Mouse (Mus musculus) small intestine, adult 2 months (tissue): Measurements from ENCODE around the gene Bglap3. TPM values are rescaled to one million over a fixed set of nuclear protein-coding genes. Genes with fewer than 3 reads are reported as not detected.
"Not testable (repeated sequence)": the region's sequence is repeated elsewhere in the genome, so short reads cannot be mapped to it uniquely, and the experiment has no call there.

ENCODE experiments used
- H3K27ac ChIP-seq: fragments of 200-500 bp; 2 replicates; pipeline ENCODE4 v1.5.1; 2012; ENCODE audit warnings: low read depth, low read length, control low read depth, inconsistent platforms; ENCODE audit not compliant: insufficient read depth
- H3K27me3 ChIP-seq: fragments of 200-500 bp; 2 replicates; pipeline ENCODE4 v1.6.1; 2012; ENCODE audit warnings: mild to moderate bottlenecking, moderate library complexity, low read length, inconsistent platforms; ENCODE audit not compliant: control insufficient read depth, insufficient read depth
- H3K36me3 ChIP-seq: fragments of 200-500 bp; 2 replicates; pipeline ENCODE4 v1.6.1; 2012; ENCODE audit warnings: mild to moderate bottlenecking, low read length, control low read depth, inconsistent platforms; ENCODE audit not compliant: control insufficient read depth, insufficient read depth
- H3K4me1 ChIP-seq: fragments of 200-500 bp; 2 replicates; pipeline ENCODE4 v1.6.1; 2012; ENCODE audit warnings: low read length, inconsistent platforms, mixed read lengths; ENCODE audit not compliant: control insufficient read depth, insufficient read depth, insufficient read length
- H3K4me3 ChIP-seq: fragments of 200-500 bp; 2 replicates; pipeline ENCODE4 v1.5.1; 2012; ENCODE audit warnings: low read depth, mild to moderate bottlenecking, control low read depth, inconsistent platforms, low read length, moderate library complexity
- CTCF ChIP-seq: fragments of 200-500 bp; IDR thresholded peaks from 2 replicates; pipeline ENCODE4 v1.5.1; 2012; ENCODE audit warnings: low read depth, mild to moderate bottlenecking, control low read depth, inconsistent platforms, low read length, moderate library complexity, mixed read lengths; ENCODE audit not compliant: insufficient replicate concordance, insufficient read length; ENCODE audit errors: extremely low read depth
- POLR2A ChIP-seq: fragments of 200-500 bp; IDR thresholded peaks from 2 replicates; pipeline ENCODE4 v1.6.1; 2012; ENCODE audit warnings: low read depth, mild to moderate bottlenecking, control low read depth, inconsistent platforms, low read length, moderate library complexity
- WGBS: fragments of 180-500 bp; shearing (Covaris S2); methylation state at CpG from one replicate; pipeline ENCODE4 v1.1.7; 2018; 5-methylcytosine and 5-hydroxymethylcytosine counted together
- polyA plus RNA-seq: library from polyadenylated mRNA; depleted of rRNA; stranded (reverse); fragments of >200 nt; gene quantifications from 2 replicates; pipeline ENCODE4 v1.2.3, GENCODE M21; 2012

Bglap3 gene
- polyA plus RNA-seq, 1 experiment, result 2.2 TPM

DNA sequence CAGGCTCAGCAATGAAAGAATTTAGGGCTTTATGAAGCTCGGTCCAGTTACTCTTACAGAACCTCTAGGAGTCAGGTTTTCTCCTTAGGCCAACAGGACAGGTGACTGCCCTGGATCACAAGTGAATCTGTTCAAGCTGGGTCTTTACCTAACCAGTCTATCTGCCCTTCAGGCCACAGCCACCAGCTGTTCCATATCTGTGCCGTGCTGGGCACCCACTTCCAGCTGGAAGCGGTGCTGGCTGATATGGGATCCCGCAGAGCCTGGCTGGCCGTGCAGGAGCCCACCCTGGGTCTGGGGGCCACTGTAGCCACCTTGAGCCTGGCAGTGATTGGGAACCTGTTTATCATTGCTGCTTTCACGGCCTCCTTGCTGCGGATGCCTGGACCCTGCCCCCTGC lies 5.0 kb downstream of the Bglap3 start:
- not testable (repeated sequence) for H3K27ac ChIP-seq, H3K4me3 ChIP-seq, H3K27me3 ChIP-seq, H3K36me3 ChIP-seq, H3K4me1 ChIP-seq
- WGBS, result 58% methylated on average over 4 of the region's 7 CpGs

DNA sequence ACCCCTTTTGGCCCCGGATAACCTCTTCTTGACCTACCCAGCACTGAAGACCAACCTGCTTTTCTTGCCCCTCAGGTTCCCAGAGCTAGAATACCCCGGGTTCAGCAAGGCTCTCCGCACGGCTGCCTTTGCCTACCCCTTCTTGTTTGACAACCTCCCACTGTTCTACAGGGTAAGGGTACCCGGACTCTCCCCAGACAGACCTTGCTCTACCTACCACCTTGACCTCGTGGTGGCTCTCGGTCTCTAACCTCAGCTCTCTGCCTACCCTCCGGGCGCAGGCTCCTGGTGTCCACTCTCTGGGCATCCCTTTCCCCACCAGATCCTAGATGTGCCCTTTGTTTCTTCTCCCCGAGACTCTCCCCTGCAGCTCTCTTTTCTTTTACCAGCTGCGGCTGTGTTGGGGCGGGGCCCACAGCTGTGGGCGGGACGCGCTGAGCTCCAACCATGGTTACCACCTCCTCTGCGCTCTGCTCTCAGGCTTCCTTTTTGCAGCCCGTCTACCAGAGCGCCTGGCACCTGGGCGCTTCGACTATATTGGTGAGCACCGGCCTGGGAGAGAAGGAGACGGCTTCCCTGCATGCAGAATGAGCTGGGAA lies 5.6 kb downstream of the Bglap3 start:
- not testable (repeated sequence) for H3K4me1 ChIP-seq, H3K27me3 ChIP-seq, H3K36me3 ChIP-seq, H3K27ac ChIP-seq, H3K4me3 ChIP-seq
- 6% methylated on average over 22 of the region's 22 CpGs for WGBS

DNA sequence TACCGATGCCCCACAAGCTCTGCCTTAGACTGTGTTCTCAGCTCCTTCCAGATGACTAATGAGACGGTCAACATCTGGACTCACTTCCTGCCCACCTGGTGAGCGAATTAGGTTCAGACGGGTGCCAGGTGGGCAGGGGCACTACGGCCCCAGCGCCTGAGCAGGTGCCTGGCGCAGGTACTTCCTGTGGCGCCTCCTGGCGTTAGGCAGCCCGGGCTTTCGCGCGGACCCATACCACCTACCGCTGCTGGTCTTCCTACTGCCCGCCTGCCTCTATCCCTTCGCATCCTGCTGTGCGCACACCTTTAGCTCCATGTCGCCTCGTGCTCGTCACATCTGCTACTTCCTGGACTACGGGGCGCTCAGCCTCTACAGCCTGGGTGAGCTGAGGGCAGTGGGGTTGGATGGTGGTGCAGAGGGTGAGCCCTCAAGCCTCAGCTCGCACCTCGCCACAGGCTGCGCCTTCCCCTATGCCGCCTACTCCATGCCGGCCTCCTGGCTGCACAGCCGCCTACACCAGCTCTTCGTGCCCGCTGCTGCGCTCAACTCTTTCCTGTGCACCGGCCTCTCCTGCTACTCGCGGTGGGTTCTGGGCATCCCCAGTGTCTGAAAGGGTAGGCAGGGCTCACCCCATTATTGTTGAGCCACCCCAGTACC lies 6.7 kb downstream of the Bglap3 start:
- WGBS, result 59% methylated on average over 34 of the region's 34 CpGs
- TF ChIP-seq POLR2A (no peak), CTCF (no peak)
- Histone ChIP-seq H3K36me3 (peaks cover 14% of the 10 kb centered on the region), H3K4me3 (no peak overlapping the region), H3K4me1 (peaks cover 3% of the 10 kb centered on the region; the same call in 1 of the 2 replicates), H3K27ac (no peak overlapping the region), H3K27me3 (0 out of 2 replicates have a peak, but pooled peaks cover 5% of the 10 kb centered on the region)

DNA sequence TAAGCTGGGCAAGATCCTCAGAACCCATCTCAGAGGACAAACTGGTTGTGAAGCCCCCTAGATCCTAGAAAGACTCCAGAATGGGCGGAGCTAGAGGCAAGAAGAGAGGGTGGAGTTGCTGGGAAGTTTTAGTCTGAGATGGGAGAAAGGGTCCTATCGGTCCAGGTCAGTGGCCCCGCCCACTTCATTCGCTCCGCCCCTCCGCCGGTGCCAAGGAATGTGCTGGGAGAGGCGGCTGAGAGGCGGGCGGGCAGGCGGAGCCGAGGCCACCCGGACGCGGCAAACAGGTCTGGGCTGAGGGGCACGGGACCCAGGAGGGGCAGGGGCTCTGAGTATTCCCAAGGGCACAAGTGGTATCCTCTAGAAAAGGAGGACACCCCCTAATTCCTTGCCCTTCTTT lies 8.2 kb downstream of the Bglap3 start, which contains the start of gene Paqr6:
TSS of gene Paqr6 (plus strand) at position 248 of the 400 bp plus-strand sequence.
- H3K27ac ChIP-seq, result no peak within 1 kb of the TSS
- 0 out of 2 replicates have a peak, but pooled peaks cover 5% of the 10 kb centered on the region for H3K27me3 ChIP-seq
- peak within 1 kb of the TSS; percentile 4; the same call in 1 of the 2 replicates for H3K4me3 ChIP-seq
- H3K4me1 ChIP-seq, result peaks cover 3% of the 10 kb centered on the region; the same call in 1 of the 2 replicates
- WGBS, result 8% methylated on average over 16 of the region's 16 CpGs
- no peak for TF ChIP-seq CTCF
- TF ChIP-seq POLR2A, result no peak
- peaks cover 28% of the 10 kb centered on the region for H3K36me3 ChIP-seq

DNA sequence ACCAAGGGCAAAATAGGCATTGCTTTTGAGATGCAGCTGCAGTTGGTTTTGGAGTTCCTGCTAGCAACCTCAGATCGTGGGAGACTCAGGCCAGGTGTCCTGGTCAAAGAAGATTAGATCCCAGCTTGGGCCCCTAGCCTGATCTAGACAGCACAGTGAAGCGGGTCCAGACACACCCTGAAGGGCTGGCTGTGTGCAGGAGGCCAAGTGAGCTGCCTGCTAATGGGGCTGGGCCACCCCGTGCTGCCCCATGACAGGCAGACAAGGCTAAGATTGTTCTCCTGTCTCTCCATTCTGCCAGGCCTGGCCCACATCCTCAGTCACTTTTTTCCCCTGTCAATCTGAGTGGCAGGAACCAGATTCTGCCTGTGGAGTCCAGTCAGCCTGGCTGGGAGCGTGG lies 8.8 kb downstream of the Bglap3 start:
- no peak overlapping the region for H3K27ac ChIP-seq
- WGBS, result 34% methylated on average over 4 of the region's 4 CpGs

DNA sequence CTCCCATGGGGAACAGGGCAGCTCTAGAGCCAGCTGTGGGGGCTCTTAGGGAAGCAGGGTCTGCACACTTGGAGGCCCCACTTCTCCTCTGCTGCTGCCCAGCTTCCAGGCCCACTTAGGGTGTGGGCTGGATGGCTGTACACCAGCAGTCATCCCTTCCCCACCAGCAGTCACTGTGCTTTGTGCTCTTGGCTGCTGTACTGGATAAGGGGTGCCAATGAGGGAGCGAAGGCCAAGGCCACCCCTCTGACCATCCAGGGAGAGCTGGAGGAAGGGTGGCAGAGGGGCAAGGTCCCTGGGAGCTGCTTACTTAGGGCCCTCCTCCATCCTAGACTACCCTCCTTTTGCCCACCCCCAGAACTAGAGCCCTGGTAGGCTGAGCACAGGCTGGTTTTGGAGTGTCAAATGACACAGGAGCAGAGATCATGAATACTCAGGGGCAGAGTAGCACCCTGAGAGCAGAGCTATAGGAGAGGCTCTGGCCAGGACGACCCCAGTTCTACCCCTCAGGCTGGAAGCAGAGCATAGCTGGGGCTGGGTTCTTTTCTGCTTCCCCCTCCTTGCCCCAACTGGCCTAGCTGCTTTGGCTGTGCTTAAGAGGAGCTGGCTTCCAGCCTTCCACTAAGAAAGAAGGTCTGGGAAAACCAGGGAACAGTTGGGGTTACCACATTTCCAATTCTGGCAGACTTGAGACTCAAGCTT lies 10.8 kb downstream of the Bglap3 start:
- TF ChIP-seq CTCF (no peak), POLR2A (no peak)
- H3K4me3 ChIP-seq, result no peak overlapping the region
- H3K27me3 ChIP-seq, result 0 out of 2 replicates have a peak, but pooled peaks cover 5% of the 10 kb centered on the region
- no peak overlapping the region for H3K27ac ChIP-seq
- peaks cover 3% of the 10 kb centered on the region; the same call in 1 of the 2 replicates for H3K4me1 ChIP-seq
- WGBS, result 89% methylated on average over 2 of the region's 2 CpGs
- peaks cover 51% of the 10 kb centered on the region for H3K36me3 ChIP-seq

More for the DNA sequence above, 8.8 kb downstream of the Bglap3 start:
- H3K36me3 ChIP-seq, result peaks cover 34% of the 10 kb centered on the region
- peaks cover 3% of the 10 kb centered on the region; the same call in 1 of the 2 replicates for H3K4me1 ChIP-seq
- H3K27me3 ChIP-seq, result 0 out of 2 replicates have a peak, but pooled peaks cover 5% of the 10 kb centered on the region
- H3K4me3 ChIP-seq, result no peak overlapping the region
- TF ChIP-seq POLR2A (no peak), CTCF (no peak)

DNA sequence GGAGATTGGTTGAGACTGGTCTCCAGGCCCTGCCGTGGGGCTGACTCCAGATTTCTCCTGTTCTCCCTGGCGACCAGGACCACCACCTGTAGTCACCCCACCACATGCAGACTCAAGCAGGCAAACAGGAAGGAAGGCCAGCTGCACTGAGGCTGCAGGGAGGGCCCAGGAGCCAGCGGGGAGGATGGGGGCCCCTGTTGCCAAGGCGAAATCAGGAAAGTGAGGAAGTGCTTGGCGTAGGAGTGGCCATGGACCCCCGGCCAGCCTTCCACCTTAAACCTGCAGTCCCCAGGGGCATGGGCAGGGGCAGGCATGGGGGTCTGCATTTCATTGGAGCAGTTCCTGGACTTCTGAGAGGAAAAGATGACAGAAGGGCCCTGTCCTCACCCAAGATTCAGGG lies 11.4 kb downstream of the Bglap3 start:
- Histone ChIP-seq H3K4me3 (no peak overlapping the region), H3K27me3 (0 out of 2 replicates have a peak, but pooled peaks cover 4% of the 10 kb centered on the region), H3K27ac (no peak overlapping the region), H3K36me3 (peaks cover 58% of the 10 kb centered on the region), H3K4me1 (peaks cover 3% of the 10 kb centered on the region; the same call in 1 of the 2 replicates)
- TF ChIP-seq CTCF (no peak), POLR2A (no peak)
- 76% methylated on average over 6 of the region's 6 CpGs for WGBS
